Mouse (Mus musculus): ENCODE data around the gene Prss32. TPM values are rescaled to one million over a fixed set of nuclear protein-coding genes. Genes with fewer than 3 reads are reported as not detected.

Prss32 gene
- polyA plus RNA-seq, 1 experiment: 577 TPM

Other genes starting within 250 kb of the Prss32 start
- gene Zfp13, start 244.4 kb upstream of the Prss32 start, polyA plus RNA-seq (2012; rRNA removed): 4.4 and 5.5 TPM in 2 replicates
- gene Zscan10, start 243.0 kb upstream of the Prss32 start, polyA plus RNA-seq (2012; rRNA removed): not detected in 2 replicates
- 0.41 and 0.67 TPM in 2 replicates for gene Mmp25, start 198.6 kb upstream of the Prss32 start, polyA plus RNA-seq (2012; rRNA removed)
- 6.1 and 6.4 TPM in 2 replicates for gene Bicdl2, start 183.3 kb upstream of the Prss32 start, polyA plus RNA-seq (2012; rRNA removed)
- 197 and 204 TPM in 2 replicates for gene Hcfc1r1, start 170.3 kb upstream of the Prss32 start, polyA plus RNA-seq (2012; rRNA removed)
- gene Thoc6, start 170.0 kb upstream of the Prss32 start, polyA plus RNA-seq (2012; rRNA removed): 27.1 and 28.7 TPM in 2 replicates
- gene Tnfrsf12a, start 166.4 kb upstream of the Prss32 start, polyA plus RNA-seq (2012; rRNA removed): 8.1 and 8.4 TPM in 2 replicates
- not detected in 2 replicates for gene Cldn6, start 164.6 kb upstream of the Prss32 start, polyA plus RNA-seq (2012; rRNA removed)
- 0.15 TPM in 1 of 2 replicates, not detected in the other for gene Cldn9, start 159.8 kb upstream of the Prss32 start, polyA plus RNA-seq (2012; rRNA removed)
- gene 1520401A03Rik, start 121.1 kb upstream of the Prss32 start, polyA plus RNA-seq (2012; rRNA removed): 0.02 and 0.03 TPM in 2 replicates
- 41.2 and 45.7 TPM in 2 replicates for gene Pkmyt1, start 117.5 kb upstream of the Prss32 start, polyA plus RNA-seq (2012; rRNA removed)
- gene Paqr4, start 103.0 kb upstream of the Prss32 start, polyA plus RNA-seq (2012; rRNA removed): 155 and 162 TPM in 2 replicates
- 3.1 and 3.5 TPM in 2 replicates for gene Kremen2, start 98.0 kb upstream of the Prss32 start, polyA plus RNA-seq (2012; rRNA removed)
- 27.3 and 34.9 TPM in 2 replicates for gene Flywch1, start 72.3 kb upstream of the Prss32 start, polyA plus RNA-seq (2012; rRNA removed)
- gene Flywch2, start 57.8 kb upstream of the Prss32 start, polyA plus RNA-seq (2012; rRNA removed): 4.5 and 6.5 TPM in 2 replicates
- gene Srrm2, start 53.3 kb upstream of the Prss32 start, polyA plus RNA-seq (2012; rRNA removed): 284 and 419 TPM in 2 replicates
- gene Elob, start 14.7 kb upstream of the Prss32 start, polyA plus RNA-seq (2012; rRNA removed): 771 and 864 TPM in 2 replicates
- gene Prss33, start 7.8 kb upstream of the Prss32 start, polyA plus RNA-seq (2012; rRNA removed): 0.09 and 0.58 TPM in 2 replicates
- 1.8 and 3.3 TPM in 2 replicates for gene Prss41, start 317 bp downstream of the Prss32 start, polyA plus RNA-seq (2012; rRNA removed)
- not detected in 2 replicates for gene Prss21, start 24.2 kb downstream of the Prss32 start, polyA plus RNA-seq (2012; rRNA removed)
- gene Dcpp1, start 37.0 kb downstream of the Prss32 start, polyA plus RNA-seq (2012; rRNA removed): not detected in 2 replicates
- not detected in 2 replicates for gene Dcpp2, start 37.0 kb downstream of the Prss32 start, polyA plus RNA-seq (2012; rRNA removed)
- gene Dcpp3, start 73.6 kb downstream of the Prss32 start, polyA plus RNA-seq (2012; rRNA removed): not detected in 2 replicates
- not detected in 2 replicates for gene Sbp, start 97.8 kb downstream of the Prss32 start, polyA plus RNA-seq (2012; rRNA removed)
- gene Sbpl, start 111.4 kb downstream of the Prss32 start, polyA plus RNA-seq (2012; rRNA removed): not detected in 2 replicates
- 291 and 302 TPM in 2 replicates for gene Prss30, start 136.7 kb downstream of the Prss32 start, polyA plus RNA-seq (2012; rRNA removed)
- 0.11 and 0.16 TPM in 2 replicates for gene Prss22, start 154.2 kb downstream of the Prss32 start, polyA plus RNA-seq (2012; rRNA removed)
- 11.1 and 22.9 TPM in 2 replicates for gene Prss27, start 194.3 kb downstream of the Prss32 start, polyA plus RNA-seq (2012; rRNA removed)
- 83.5 and 85.7 TPM in 2 replicates for gene Kctd5, start 229.6 kb downstream of the Prss32 start, polyA plus RNA-seq (2012; rRNA removed)

Data from large intestine, adult 2 months (tissue).